Mouse (Mus musculus): Measurements from ENCODE around the gene Mdga1.

The Mdga1 gene

GRCm38 (mm10) chr17:29981568-29981967 is 11.7 kb upstream of the Mdga1 start:
- no peak for DNase-seq (ENCODE audit: low read depth)

GRCm38 (mm10) chr17:29979841-29980240 is 10.0 kb upstream of the Mdga1 start:
- DNase-seq (ENCODE audit: low read depth): peak; percentile 65

- no peak for DNase-seq (ENCODE audit: low read depth)
Observed at GRCm38 (mm10) chr17:29979020-29979419, 9.1 kb upstream of the Mdga1 start.

GRCm38 (mm10) chr17:29975731-29976130 is 5.8 kb upstream of the Mdga1 start:
- DNase-seq (ENCODE audit: low read depth): peak; percentile 94

- no peak for DNase-seq (ENCODE audit: low read depth)
Observed at GRCm38 (mm10) chr17:29973226-29973625, 3.3 kb upstream of the Mdga1 start.

- no peak for DNase-seq (ENCODE audit: low read depth)
Observed at GRCm38 (mm10) chr17:29971761-29972432, 2.0 kb upstream of the Mdga1 start.

- no peak for DNase-seq (ENCODE audit: low read depth)
Observed at GRCm38 (mm10) chr17:29965506-29965905, 4.4 kb downstream of the Mdga1 start.

- no peak for DNase-seq (ENCODE audit: low read depth)
Observed at GRCm38 (mm10) chr17:29963730-29964259, 6.1 kb downstream of the Mdga1 start.

- DNase-seq (ENCODE audit: low read depth): no peak
Observed at GRCm38 (mm10) chr17:29955880-29956279, 14.0 kb downstream of the Mdga1 start.

- DNase-seq (ENCODE audit: low read depth): no peak
Observed at GRCm38 (mm10) chr17:29954316-29954715, 15.6 kb downstream of the Mdga1 start.

- no peak for DNase-seq (ENCODE audit: low read depth)
Observed at GRCm38 (mm10) chr17:29951100-29951499, 18.8 kb downstream of the Mdga1 start.

- DNase-seq (ENCODE audit: low read depth): no peak
Observed at GRCm38 (mm10) chr17:29950574-29950973, 19.3 kb downstream of the Mdga1 start.

- no peak for DNase-seq (ENCODE audit: low read depth)
Observed at GRCm38 (mm10) chr17:29947271-29947714, 22.6 kb downstream of the Mdga1 start.

- DNase-seq (ENCODE audit: low read depth): no peak
Observed at GRCm38 (mm10) chr17:29944376-29944775, 25.5 kb downstream of the Mdga1 start.

- peak; percentile 61 for DNase-seq (ENCODE audit: low read depth)
Observed at GRCm38 (mm10) chr17:29939011-29939410, 30.9 kb downstream of the Mdga1 start.

GRCm38 (mm10) chr17:29937350-29937781 is 32.5 kb downstream of the Mdga1 start:
- no peak for DNase-seq (ENCODE audit: low read depth)

- no peak for DNase-seq (ENCODE audit: low read depth)
Observed at GRCm38 (mm10) chr17:29934133-29934851, 35.6 kb downstream of the Mdga1 start.

- DNase-seq (ENCODE audit: low read depth): no peak
Observed at GRCm38 (mm10) chr17:29932753-29933152, 37.1 kb downstream of the Mdga1 start.

- no peak for DNase-seq (ENCODE audit: low read depth)
Observed at GRCm38 (mm10) chr17:29931224-29931945, 38.5 kb downstream of the Mdga1 start.

GRCm38 (mm10) chr17:29928751-29929237 is 41.1 kb downstream of the Mdga1 start:
- DNase-seq (ENCODE audit: low read depth): no peak

GRCm38 (mm10) chr17:29925608-29926606 is 44.0 kb downstream of the Mdga1 start:
- no peak for DNase-seq (ENCODE audit: low read depth)
